Mouse (Mus musculus) heart, embryonic 10.5 days (tissue): ENCODE measurements around the gene Rgs10. TPM values are rescaled to one million over a fixed set of nuclear protein-coding genes. Genes with fewer than 3 reads are reported as not detected.
A peak's percentile ranks its signal among the peaks of the same experiment; 100 is the strongest.

Experiments used
- DNase-seq: peaks from one replicate; pipeline ENCODE4 v3.0.0-alpha.2; 2017; ENCODE audit warnings: low spot score
- H3K27ac ChIP-seq: fragments of 300-500 bp; sonication (generic); 2 replicates; pipeline ENCODE4 v1.5.1; 2016; ENCODE audit warnings: mild to moderate bottlenecking
- H3K27me3 ChIP-seq: fragments of 300-500 bp; sonication (generic); 2 replicates; pipeline ENCODE4 v1.6.1; 2016; ENCODE audit warnings: mild to moderate bottlenecking; ENCODE audit not compliant: poor library complexity, insufficient read depth, severe bottlenecking
- H3K36me3 ChIP-seq: fragments of 300-500 bp; sonication (generic); 2 replicates; pipeline ENCODE4 v1.6.1; 2016; ENCODE audit warnings: mild to moderate bottlenecking, moderate library complexity
- H3K4me1 ChIP-seq: fragments of 300-500 bp; sonication (generic); 2 replicates; pipeline ENCODE4 v1.6.1; 2016; ENCODE audit warnings: mild to moderate bottlenecking
- H3K4me3 ChIP-seq: fragments of 300-500 bp; sonication (generic); 2 replicates; pipeline ENCODE4 v1.5.1; 2016; ENCODE audit warnings: mild to moderate bottlenecking, moderate library complexity
- H3K9me3 ChIP-seq: fragments of 300-500 bp; sonication (generic); 2 replicates; pipeline ENCODE4 v1.6.1; 2016; ENCODE audit warnings: mild to moderate bottlenecking, moderate library complexity
- WGBS: fragments of 180-500 bp; shearing (Covaris S2); methylation state at CpG from one replicate; pipeline ENCODE4 v1.1.7; 2016; 5-methylcytosine and 5-hydroxymethylcytosine counted together
- polyA plus RNA-seq: library from polyadenylated mRNA; unstranded; fragments of >200 nt; fragmentation: Nextera tagmentation; extraction: Ambion mirVana; gene quantifications from 2 replicates; pipeline ENCODE4 v1.2.1, GENCODE M21; 2016

The Rgs10 gene
- 16.4 and 19.3 TPM in 2 replicates for polyA plus RNA-seq

DNA sequence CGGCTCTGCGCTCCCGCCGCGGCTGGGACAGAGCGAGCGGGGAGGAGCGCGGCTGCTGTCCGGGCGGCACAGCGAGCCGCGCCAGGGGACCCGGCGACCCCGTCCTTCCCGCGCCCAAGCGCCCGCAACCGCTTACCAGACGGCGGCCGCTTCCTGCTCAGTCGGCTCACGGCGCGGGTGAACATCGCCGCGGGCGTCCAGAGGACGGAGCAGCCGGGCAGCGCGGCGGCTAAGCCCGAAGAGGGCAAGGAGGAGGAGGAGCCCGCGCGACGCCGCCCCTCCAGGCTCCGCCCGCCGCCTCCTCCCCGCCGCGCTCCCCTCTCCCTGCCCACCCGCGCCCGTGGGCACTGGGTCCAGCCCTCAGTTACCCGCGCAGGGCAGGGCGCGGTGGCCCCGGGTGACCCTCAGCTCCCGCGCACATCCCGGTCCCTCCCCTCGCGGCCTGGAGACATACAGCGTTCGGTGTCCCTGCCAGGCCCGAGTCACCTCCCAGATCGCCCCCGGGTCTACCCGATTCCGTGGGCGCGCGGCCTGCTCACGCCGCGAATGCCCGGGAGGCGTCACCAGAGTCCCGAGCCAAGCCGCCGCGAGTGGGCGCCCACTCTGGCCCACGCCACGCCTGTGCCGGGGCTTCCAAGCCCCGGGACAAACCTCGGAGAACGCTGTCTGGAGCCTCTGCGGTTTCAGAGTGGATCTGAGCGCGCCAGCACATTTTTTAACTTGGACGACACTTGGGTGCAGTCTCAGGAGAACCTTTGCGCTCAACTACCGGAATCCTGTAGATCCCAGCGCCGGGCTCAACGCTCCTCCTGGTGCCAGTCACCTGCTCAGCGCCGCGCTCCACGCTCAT, at the start of gene Rgs10:
TSS of gene Rgs10 (minus strand) at position 829 of the 850 bp plus-strand sequence.
- Histone ChIP-seq H3K9me3 (no peaks in the 10 kb centered on the region), H3K4me3 (peak within 1 kb of the TSS; percentile 88), H3K27me3 (peaks cover 69% of the 10 kb centered on the region), H3K36me3 (no peaks in the 10 kb centered on the region), H3K27ac (peak within 1 kb of the TSS; percentile 85), H3K4me1 (peaks cover 46% of the 10 kb centered on the region)
- under 1% methylated on average over 92 of the region's 102 CpGs for WGBS
- no peak for DNase-seq

DNA sequence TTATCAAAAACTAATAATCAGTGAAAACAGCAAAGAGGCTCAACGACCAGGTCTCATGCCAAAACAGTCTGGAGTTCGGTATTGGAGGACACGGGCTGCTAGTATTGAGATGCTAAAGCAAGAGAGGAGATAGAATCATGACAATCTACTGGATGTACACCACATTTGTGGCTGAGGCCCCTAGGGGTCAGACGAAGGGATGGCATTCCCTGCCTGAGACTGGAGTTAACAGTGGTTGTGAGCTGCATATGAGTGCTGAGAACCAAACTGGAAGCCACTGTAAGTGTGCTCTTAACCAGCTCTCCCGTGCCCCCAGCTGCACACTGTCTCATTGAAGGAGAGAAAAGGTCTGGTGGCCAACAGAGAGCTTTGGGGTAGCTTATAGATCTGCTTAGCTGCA, 43.8 kb upstream of the Rgs10 start:
- 69% methylated on average over 5 of the region's 5 CpGs for WGBS
- H3K4me3 ChIP-seq = peak overlapping the region; percentile 93; the same call in 1 of the 2 replicates
- no peaks in the 10 kb centered on the region for H3K36me3 ChIP-seq
- H3K27ac ChIP-seq = peak overlapping the region; percentile 99
- no peaks in the 10 kb centered on the region for H3K27me3 ChIP-seq
- no peak for DNase-seq
- H3K4me1 ChIP-seq = peaks cover 19% of the 10 kb centered on the region
- H3K9me3 ChIP-seq = no peaks in the 10 kb centered on the region

DNA sequence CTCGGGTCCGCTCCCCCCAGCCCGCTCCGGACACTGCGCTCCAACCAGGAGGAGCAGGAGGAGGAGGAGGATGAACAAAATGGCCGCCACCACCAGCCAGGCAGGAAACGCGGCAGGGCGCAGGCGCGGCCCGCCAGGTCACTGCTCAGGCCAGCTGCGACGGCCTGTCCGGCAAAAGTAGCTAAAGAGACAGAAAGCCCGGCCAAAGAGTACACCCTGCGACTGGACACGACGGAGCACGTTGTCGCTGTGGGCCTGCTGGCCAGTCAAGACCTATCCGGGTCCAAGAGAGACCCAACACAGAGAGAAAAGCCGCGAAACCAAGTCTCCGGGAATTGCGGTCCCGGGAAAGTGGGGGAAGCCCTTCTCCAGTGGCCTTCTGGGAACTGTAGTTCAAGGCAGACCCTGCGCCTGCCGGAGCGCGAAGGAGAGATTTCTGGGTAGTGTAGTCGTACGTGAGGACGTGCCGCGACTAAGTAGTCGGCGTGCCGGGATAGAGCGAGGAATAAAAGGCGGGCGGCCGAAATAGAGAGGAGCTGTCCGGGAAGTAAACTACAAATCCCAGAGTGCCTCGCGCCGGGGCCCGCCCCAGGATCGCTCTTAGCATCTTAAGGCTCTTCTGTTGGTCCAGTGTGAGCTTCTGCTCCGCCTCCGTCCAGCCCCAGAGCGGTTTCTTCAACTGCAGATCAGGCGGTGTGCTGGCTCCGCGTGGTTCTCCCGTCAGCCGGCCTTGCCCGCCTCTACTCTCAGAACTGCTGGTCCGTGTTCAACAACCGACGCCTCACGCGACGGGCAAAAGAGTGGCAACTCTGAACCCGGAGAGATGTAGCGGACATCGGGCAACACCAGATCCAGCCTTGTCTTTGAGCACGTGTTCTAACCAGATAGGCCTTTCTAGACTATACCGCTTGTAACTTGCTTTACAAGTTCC, 43.0 kb upstream of the Rgs10 start, which contains the start of gene Tial1:
TSS of gene Tial1 (minus strand) at position 433 of the 931 bp plus-strand sequence.
- peak; percentile 100 for DNase-seq
- H3K27ac ChIP-seq = peak within 1 kb of the TSS; percentile 99
- under 1% methylated on average over 69 of the region's 69 CpGs for WGBS
- peaks cover 21% of the 10 kb centered on the region for H3K4me1 ChIP-seq
- peak within 1 kb of the TSS; percentile 93 for H3K4me3 ChIP-seq
- no peaks in the 10 kb centered on the region for H3K36me3 ChIP-seq
- H3K27me3 ChIP-seq = no peaks in the 10 kb centered on the region
- no peaks in the 10 kb centered on the region for H3K9me3 ChIP-seq

DNA sequence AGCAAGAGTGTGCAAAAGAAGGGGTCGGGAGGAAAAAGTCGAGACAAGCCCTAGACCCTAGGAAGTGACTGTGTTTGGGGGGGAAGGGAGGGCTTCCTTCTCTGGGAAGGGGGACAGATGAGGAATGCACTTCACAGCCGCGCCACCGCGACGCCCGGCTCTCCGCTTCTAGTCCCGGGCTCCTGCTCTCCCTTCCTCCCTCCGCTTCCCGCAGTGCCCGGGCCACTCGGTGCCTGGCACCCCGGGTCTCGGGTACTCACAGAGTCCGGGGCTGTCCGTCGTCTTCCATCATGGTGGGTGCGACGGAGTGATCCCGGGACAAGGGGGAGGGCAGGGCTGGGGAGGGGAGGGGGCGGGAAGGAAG, 42.3 kb upstream of the Rgs10 start:
- H3K27me3 ChIP-seq = no peaks in the 10 kb centered on the region
- no peak for DNase-seq
- WGBS = 0% methylated on average over 21 of the region's 23 CpGs

DNA sequence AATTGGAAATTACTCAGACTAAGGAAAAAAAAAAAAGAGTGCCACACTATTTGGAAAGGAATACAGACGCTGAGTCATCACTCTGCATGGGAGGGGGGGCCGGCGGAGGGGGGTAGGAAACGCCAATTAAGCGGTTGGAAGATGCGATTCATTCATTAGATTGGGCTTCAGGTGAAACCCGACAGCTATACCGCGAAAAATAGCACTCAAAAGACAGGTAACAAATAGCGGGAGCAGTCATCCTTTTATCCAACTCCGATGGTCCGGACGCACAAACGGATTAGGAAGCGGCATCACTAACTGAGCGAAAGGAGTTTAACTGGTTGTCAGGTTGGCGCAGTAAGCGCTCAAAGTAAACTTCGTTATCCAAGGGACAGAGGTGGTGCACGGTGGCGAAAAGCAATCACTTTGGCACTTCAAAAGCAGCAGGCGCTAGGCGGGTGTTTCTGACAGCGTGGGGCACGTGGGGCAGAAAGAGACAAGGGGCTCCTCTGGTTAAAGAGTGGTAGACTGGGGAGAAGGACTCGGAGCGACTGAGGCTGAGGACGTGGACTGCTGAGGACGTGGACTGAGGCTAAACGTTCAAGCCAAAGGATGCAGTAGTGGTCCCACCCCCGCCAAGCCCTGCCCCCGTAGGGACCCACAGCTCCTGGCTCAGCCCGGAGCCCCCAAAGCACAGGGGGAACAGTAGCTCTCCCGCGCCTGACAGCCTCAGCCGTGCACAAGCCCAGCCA, 41.7 kb upstream of the Rgs10 start:
- Histone ChIP-seq H3K36me3 (no peaks in the 10 kb centered on the region), H3K27me3 (no peaks in the 10 kb centered on the region), H3K27ac (peak overlapping the region; percentile 99), H3K4me3 (peak overlapping the region; percentile 93), H3K9me3 (no peaks in the 10 kb centered on the region), H3K4me1 (peaks cover 21% of the 10 kb centered on the region)
- DNase-seq = peak; percentile 86
- 1% methylated on average over 34 of the region's 36 CpGs for WGBS

More for the DNA sequence above, 42.3 kb upstream of the Rgs10 start:
- Histone ChIP-seq H3K36me3 (no peaks in the 10 kb centered on the region), H3K9me3 (no peaks in the 10 kb centered on the region), H3K27ac (peak overlapping the region; percentile 99), H3K4me3 (peak overlapping the region; percentile 93), H3K4me1 (peaks cover 21% of the 10 kb centered on the region)

DNA sequence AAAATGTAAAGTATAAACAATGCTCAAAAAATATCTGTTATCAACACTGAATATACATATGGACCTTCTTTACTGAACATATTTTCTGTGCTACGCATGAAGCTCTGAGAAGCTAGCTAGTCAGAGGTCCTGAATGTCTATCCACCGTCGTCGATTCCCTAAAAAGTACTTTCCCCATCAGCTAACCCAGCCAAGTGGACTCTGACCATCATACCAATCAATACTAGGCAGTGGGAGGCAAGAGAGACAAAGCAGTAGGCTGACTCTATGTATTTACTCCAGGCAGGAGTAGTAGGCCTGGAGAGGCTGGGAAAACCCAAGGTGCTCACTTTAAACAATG, 41.2 kb upstream of the Rgs10 start:
- H3K4me3 ChIP-seq = peak overlapping the region; percentile 93
- no peaks in the 10 kb centered on the region for H3K27me3 ChIP-seq
- H3K27ac ChIP-seq = peak overlapping the region; percentile 99; the same call in 1 of the 2 replicates
- WGBS = 20% methylated on average over 4 of the region's 4 CpGs
- no peaks in the 10 kb centered on the region for H3K9me3 ChIP-seq
- peaks cover 21% of the 10 kb centered on the region for H3K4me1 ChIP-seq
- no peak for DNase-seq
- peaks cover 1% of the 10 kb centered on the region for H3K36me3 ChIP-seq

DNA sequence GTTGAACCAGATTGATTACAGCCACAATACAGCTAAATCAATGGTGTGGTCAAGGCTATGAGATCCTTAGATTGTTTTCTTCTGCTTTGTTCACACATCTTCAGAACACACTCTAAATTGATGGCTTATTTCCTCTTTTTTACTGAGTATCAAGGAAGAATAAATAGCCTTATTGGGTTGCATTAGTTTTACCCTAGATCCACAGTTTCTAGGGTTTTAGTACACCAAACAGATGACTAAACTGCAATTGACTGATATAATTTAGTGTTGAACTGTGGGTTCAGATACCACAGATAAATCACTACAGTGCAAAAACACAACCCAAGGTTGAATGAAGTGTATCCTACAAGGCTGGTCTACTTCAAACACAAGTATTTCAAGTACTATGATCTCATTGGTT, 39.5 kb upstream of the Rgs10 start:
- H3K9me3 ChIP-seq = no peaks in the 10 kb centered on the region
- H3K4me3 ChIP-seq = no peak overlapping the region
- DNase-seq = no peak
- peaks cover 21% of the 10 kb centered on the region for H3K4me1 ChIP-seq
- H3K27me3 ChIP-seq = no peaks in the 10 kb centered on the region
- peaks cover 18% of the 10 kb centered on the region for H3K36me3 ChIP-seq
- no peak overlapping the region for H3K27ac ChIP-seq

DNA sequence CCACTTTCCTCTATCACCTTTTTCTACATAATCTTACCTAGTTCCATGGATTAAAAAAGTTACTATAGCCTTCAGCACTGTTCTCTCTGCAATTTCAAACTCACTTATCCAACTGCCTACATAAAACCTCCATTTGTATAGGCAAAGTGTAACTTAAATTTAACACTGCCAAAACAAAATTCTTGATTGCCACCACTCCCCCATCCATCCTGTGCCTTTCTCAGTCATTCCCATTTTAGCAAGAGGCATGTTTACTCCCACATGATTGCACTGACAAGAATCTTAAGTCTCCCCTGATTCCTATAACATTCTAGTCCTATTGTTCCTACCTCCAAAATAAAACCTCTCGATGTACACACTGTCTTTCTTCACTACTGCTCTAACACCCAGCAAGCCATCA, 34.2 kb upstream of the Rgs10 start:
- WGBS = 92% methylated on average over 1 of the region's 1 CpGs
- Histone ChIP-seq H3K27me3 (no peaks in the 10 kb centered on the region), H3K9me3 (no peaks in the 10 kb centered on the region), H3K27ac (no peak overlapping the region), H3K4me1 (0 out of 2 replicates have a peak, but pooled peaks cover 5% of the 10 kb centered on the region), H3K4me3 (no peak overlapping the region), H3K36me3 (peaks cover 51% of the 10 kb centered on the region)
- DNase-seq = no peak

DNA sequence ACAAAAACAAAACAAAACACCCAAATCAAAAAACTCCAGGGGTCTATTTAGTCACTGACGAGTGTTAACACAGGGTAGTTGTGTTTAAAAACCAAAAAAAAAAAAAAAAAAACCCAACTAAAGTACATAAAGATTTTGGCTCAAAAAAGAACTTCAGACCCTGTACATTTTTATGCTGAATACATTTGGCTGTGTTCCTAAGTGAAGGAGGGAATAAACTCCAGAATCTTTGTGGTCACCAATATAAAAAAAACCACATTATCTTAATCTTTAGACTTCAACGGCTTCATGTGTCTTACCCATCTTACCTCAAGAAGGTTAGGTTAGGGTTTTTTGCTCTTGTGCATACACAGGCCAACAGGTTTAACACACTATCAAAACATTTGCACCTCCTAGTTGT, 22.0 kb upstream of the Rgs10 start:
- no peak overlapping the region for H3K4me3 ChIP-seq
- DNase-seq = no peak
- H3K27ac ChIP-seq = no peak overlapping the region
- no peaks in the 10 kb centered on the region for H3K4me1 ChIP-seq
- WGBS = 92% methylated on average over 2 of the region's 2 CpGs
- H3K36me3 ChIP-seq = peaks cover 56% of the 10 kb centered on the region
- H3K27me3 ChIP-seq = no peaks in the 10 kb centered on the region
- no peaks in the 10 kb centered on the region for H3K9me3 ChIP-seq

DNA sequence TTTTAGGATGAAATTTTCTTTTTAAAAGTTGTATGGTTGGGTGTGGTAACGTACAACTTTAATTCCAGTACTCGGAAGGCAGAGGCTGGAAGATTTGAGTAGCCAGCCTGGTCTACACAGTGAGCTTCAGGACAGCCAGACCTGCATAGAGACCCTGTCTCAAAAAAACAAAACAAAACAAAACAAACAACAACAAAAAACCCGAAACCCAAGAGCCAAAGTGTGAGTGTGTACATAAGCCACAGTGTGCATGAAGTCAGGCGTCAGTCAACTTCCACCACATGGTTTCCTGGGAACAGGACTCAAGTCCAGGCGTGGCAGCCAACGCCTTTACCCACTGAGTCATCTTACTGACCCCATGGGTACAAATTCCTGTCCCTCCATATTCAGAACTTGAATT, 20.7 kb upstream of the Rgs10 start:
- no peak overlapping the region for H3K27ac ChIP-seq
- DNase-seq = no peak
- no peaks in the 10 kb centered on the region for H3K4me1 ChIP-seq
- WGBS = 93% methylated on average over 6 of the region's 6 CpGs
- no peaks in the 10 kb centered on the region for H3K9me3 ChIP-seq
- H3K36me3 ChIP-seq = peaks cover 42% of the 10 kb centered on the region
- H3K4me3 ChIP-seq = no peak overlapping the region
- no peaks in the 10 kb centered on the region for H3K27me3 ChIP-seq

DNA sequence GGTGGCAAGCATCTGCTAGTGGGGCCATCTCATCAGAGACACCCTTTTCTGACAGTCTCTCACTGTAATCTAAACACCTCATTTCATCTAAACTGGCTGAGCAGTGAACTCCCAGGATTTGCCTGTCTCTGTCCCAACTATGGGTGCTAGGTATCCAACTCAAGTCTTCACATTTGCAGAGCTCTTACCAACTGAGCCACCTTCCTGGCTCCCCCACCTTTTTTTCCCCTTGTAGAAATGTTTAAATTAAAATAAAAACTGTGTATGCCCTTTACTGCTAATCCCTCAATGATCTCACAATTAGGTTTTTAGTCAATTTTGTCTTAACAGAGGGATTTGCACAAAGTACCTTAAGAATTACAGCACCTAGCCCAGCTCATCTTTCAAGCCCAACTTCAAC, 19.6 kb upstream of the Rgs10 start:
- H3K9me3 ChIP-seq = no peaks in the 10 kb centered on the region
- H3K4me3 ChIP-seq = no peak overlapping the region
- no peak overlapping the region for H3K27ac ChIP-seq
- no peaks in the 10 kb centered on the region for H3K27me3 ChIP-seq
- H3K36me3 ChIP-seq = peaks cover 31% of the 10 kb centered on the region
- no peaks in the 10 kb centered on the region for H3K4me1 ChIP-seq
- DNase-seq = no peak

DNA sequence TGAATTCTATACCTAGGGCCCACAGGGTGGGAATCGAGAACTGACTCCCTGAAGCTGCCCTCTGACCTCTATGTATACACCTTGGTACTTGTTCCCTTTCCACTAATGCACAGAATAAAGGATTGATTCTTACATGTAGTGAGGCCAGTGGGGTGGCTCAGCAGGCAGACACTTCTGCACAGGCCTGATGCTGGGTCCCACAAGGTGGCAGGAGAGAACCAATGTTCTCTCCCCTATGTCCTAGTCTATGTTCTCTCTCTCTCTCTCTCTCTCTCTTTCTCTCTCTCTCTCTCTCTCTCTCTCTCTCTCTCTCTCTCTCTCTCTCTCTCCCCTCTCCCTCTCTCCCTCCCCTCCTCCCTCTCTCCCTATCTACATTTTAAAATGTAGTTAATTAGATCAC, 14.7 kb upstream of the Rgs10 start:
- H3K27me3 ChIP-seq = no peaks in the 10 kb centered on the region
- H3K36me3 ChIP-seq = peaks cover 4% of the 10 kb centered on the region; the same call in 1 of the 2 replicates
- H3K4me3 ChIP-seq = no peak overlapping the region
- H3K9me3 ChIP-seq = no peaks in the 10 kb centered on the region
- no peak overlapping the region for H3K27ac ChIP-seq
- H3K4me1 ChIP-seq = no peaks in the 10 kb centered on the region
- WGBS = 52% methylated on average over 1 of the region's 1 CpGs
- DNase-seq = no peak
